Mouse (Mus musculus): ENCODE data around the gene Scarf2.

The Scarf2 gene

GRCm38 (mm10) chr16:17802456-17802838 lies 5.4 kb downstream of the Scarf2 start:
- Histone ChIP-seq H3K4me3 (replicated peaks; ENCODE audit: low read length) (peak overlapping the region; percentile 59), H3K36me3 (ENCODE audit: insufficient read depth, low read length) (no peaks in the 10 kb centered on the region), H3K27me3 (ENCODE audit: insufficient read depth, low read length) (peaks cover 99% of the 10 kb centered on the region), H3K4me1 (replicated peaks; ENCODE audit: low read depth, low read length) (peaks cover 57% of the 10 kb centered on the region), H3K9me3 (ENCODE audit: low read length) (peaks cover 5% of the 10 kb centered on the region; the same call in 1 of the 2 replicates)
- TF ChIP-seq CTCF (conservative IDR thresholded peaks at IDR 0.05; ENCODE audit: low read length): no peak
- no peak for TF ChIP-seq POU5F1 (IDR thresholded peaks at IDR 0.05; ENCODE audit: borderline replicate concordance, low read length)
- TF ChIP-seq NANOG (IDR thresholded peaks at IDR 0.05; ENCODE audit: borderline replicate concordance, low read length): no peak

GRCm38 (mm10) chr16:17802839-17803674 lies 6.0 kb downstream of the Scarf2 start:
- H3K27me3 ChIP-seq (ENCODE audit: insufficient read depth, low read length): peaks cover 98% of the 10 kb centered on the region
- TF ChIP-seq POU5F1 (IDR thresholded peaks at IDR 0.05; ENCODE audit: borderline replicate concordance, low read length) (no peak), NANOG (IDR thresholded peaks at IDR 0.05; ENCODE audit: borderline replicate concordance, low read length) (no peak), CTCF (conservative IDR thresholded peaks at IDR 0.05; ENCODE audit: low read length) (no peak)
- H3K4me1 ChIP-seq (replicated peaks; ENCODE audit: low read depth, low read length): peaks cover 57% of the 10 kb centered on the region
- H3K9me3 ChIP-seq (ENCODE audit: low read length): peaks cover 5% of the 10 kb centered on the region; the same call in 1 of the 2 replicates
- H3K36me3 ChIP-seq (ENCODE audit: insufficient read depth, low read length): no peaks in the 10 kb centered on the region
- H3K4me3 ChIP-seq (replicated peaks; ENCODE audit: low read length): peak overlapping the region; percentile 59

DNA sequence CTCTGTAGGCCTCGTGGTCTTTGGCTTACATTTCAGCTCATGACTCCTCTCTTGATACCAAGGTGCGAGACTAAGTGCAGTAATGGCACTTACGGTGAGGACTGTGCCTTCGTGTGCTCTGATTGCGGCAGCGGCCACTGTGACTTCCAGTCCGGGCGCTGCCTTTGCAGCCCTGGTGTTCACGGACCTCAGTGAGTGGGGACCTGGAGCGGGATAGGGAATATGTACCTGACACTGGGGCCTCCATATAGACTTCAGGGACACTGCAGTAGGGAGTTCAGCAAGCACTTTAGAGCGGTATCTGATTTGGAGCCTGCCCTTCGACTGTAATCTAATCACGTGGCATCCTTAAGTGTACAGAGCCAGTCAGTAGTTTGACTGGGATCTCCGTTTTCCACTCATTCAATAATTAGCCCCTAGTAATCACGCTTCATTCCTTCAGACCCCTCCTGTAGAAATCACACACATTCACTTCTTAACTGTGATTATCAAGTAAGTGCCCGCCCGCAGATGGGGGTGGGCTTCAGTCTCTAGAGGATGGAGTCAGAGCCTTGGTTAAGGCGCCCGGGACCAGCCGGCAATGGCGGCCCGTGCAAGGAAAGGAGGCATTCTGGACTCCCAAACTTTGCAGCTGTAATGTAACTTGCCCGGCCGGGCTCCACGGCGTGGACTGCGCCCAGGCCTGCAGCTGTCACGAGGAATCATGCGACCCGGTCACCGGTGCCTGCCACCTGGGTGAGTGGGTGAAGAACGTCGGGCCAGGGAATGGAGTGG lies 6.8 kb downstream of the Scarf2 start:
- H3K4me3 ChIP-seq (replicated peaks; ENCODE audit: low read length): peak overlapping the region; percentile 74
- TF ChIP-seq POU5F1 (IDR thresholded peaks at IDR 0.05; ENCODE audit: borderline replicate concordance, low read length): no peak
- TF ChIP-seq CTCF (conservative IDR thresholded peaks at IDR 0.05; ENCODE audit: low read length): no peak
- no peak for TF ChIP-seq NANOG (IDR thresholded peaks at IDR 0.05; ENCODE audit: borderline replicate concordance, low read length)

GRCm38 (mm10) chr16:17804449-17804912 lies 7.4 kb downstream of the Scarf2 start:
- H3K4me1 ChIP-seq (replicated peaks; ENCODE audit: low read depth, low read length): peaks cover 52% of the 10 kb centered on the region
- peak overlapping the region; percentile 74 for H3K4me3 ChIP-seq (replicated peaks; ENCODE audit: low read length)
- no peaks in the 10 kb centered on the region; the same call in 1 of the 2 replicates for H3K9me3 ChIP-seq (ENCODE audit: low read length)
- TF ChIP-seq POU5F1 (IDR thresholded peaks at IDR 0.05; ENCODE audit: borderline replicate concordance, low read length) (no peak), CTCF (conservative IDR thresholded peaks at IDR 0.05; ENCODE audit: low read length) (no peak), NANOG (IDR thresholded peaks at IDR 0.05; ENCODE audit: borderline replicate concordance, low read length) (no peak)
- H3K36me3 ChIP-seq (ENCODE audit: insufficient read depth, low read length): no peaks in the 10 kb centered on the region
- peaks cover 98% of the 10 kb centered on the region for H3K27me3 ChIP-seq (ENCODE audit: insufficient read depth, low read length)

More for the DNA sequence above, 6.8 kb downstream of the Scarf2 start:
- Histone ChIP-seq H3K36me3 (ENCODE audit: insufficient read depth, low read length) (no peaks in the 10 kb centered on the region), H3K4me1 (replicated peaks; ENCODE audit: low read depth, low read length) (peaks cover 53% of the 10 kb centered on the region), H3K9me3 (ENCODE audit: low read length) (peaks cover 4% of the 10 kb centered on the region; the same call in 1 of the 2 replicates), H3K27me3 (ENCODE audit: insufficient read depth, low read length) (peaks cover 98% of the 10 kb centered on the region)

- peaks cover 98% of the 10 kb centered on the region for H3K27me3 ChIP-seq (ENCODE audit: insufficient read depth, low read length)
- H3K4me1 ChIP-seq (replicated peaks; ENCODE audit: low read depth, low read length): peaks cover 52% of the 10 kb centered on the region
- TF ChIP-seq NANOG (IDR thresholded peaks at IDR 0.05; ENCODE audit: borderline replicate concordance, low read length): no peak
- TF ChIP-seq POU5F1 (IDR thresholded peaks at IDR 0.05; ENCODE audit: borderline replicate concordance, low read length): no peak
- TF ChIP-seq CTCF (conservative IDR thresholded peaks at IDR 0.05; ENCODE audit: low read length): no peak
- H3K36me3 ChIP-seq (ENCODE audit: insufficient read depth, low read length): no peaks in the 10 kb centered on the region
- H3K4me3 ChIP-seq (replicated peaks; ENCODE audit: low read length): peak overlapping the region; percentile 74
- no peaks in the 10 kb centered on the region; the same call in 1 of the 2 replicates for H3K9me3 ChIP-seq (ENCODE audit: low read length)
These were observed 7.9 kb downstream of the Scarf2 start for GRCm38 (mm10) chr16:17804982-17805381.

DNA sequence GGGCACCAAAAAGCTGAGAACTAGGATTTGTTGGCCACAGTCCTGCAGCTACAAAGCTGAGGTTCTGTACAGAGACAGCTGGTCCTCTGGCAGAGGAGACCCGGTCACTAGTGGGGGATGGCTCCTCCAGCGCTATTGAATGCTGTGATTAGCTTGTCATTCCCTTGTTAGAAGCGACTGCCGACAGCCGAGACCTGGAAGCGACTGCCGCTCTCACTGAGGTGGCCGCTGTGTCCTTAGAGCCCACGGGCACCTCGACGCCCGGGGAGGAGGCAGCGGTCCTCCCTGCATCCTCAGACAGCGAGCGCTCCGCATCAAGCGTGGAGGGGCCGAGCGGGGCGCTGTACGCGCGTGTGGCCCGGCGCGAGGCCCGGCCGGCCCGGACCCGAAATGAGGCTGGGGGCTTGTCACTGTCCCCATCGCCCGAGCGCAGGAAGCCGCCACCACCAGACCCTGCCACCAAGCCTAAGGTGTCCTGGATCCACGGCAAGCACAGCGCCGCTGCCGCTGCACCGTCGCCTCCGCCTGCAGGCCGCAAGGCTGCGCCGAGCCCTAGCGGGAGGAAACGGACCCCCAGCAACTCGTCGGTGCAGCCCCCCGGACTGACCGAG lies 9.6 kb downstream of the Scarf2 start:
- TF ChIP-seq NANOG (IDR thresholded peaks at IDR 0.05; ENCODE audit: borderline replicate concordance, low read length): no peak
- no peak for TF ChIP-seq POU5F1 (IDR thresholded peaks at IDR 0.05; ENCODE audit: borderline replicate concordance, low read length)
- no peak for TF ChIP-seq CTCF (conservative IDR thresholded peaks at IDR 0.05; ENCODE audit: low read length)
- H3K9me3 ChIP-seq (ENCODE audit: low read length): no peaks in the 10 kb centered on the region; the same call in 1 of the 2 replicates
- peaks cover 42% of the 10 kb centered on the region for H3K4me1 ChIP-seq (replicated peaks; ENCODE audit: low read depth, low read length)
- H3K4me3 ChIP-seq (replicated peaks; ENCODE audit: low read length): peak overlapping the region; percentile 79
- no peaks in the 10 kb centered on the region for H3K36me3 ChIP-seq (ENCODE audit: insufficient read depth, low read length)
- peaks cover 96% of the 10 kb centered on the region for H3K27me3 ChIP-seq (ENCODE audit: insufficient read depth, low read length)

DNA sequence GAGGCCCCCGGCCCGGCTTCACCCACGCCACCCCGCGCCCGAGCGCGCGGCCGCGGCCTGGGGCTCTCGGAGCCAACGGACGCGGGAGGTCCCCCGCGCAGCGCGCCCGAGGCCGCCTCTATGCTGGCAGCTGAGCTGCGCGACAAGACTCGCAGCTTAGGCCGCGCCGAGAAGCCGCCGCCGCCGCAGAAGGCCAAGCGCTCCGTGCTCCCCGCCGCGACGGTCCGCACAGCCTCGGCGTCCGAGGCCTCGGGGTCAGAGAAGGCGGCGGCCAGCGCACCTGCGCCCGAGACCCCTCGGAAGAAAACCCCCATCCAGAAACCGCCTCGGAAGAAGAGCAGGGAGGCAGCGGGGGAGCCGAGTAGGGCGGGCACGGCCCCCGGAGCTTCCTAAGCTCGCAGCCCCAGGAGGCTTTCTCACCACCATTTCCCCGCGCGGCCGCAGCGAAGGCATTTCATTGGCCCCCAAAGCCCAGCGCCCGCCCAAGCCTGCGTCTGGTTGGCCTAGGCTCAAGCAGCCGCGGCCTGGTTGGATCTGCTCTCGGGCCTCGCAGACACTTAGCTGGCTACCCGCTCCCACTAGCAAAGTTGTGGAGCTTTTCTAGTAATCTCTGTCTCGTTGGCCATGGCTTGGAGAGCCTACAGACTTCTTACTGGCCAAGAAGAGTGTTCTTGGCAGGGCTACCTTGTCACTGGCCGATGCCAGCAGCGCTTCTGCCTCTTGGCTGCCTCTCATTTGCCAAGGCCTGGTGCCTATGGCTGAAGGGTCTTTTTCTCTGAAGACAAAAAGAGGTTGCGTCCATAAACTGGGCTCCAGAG lies 10.3 kb downstream of the Scarf2 start:
- Histone ChIP-seq H3K36me3 (ENCODE audit: insufficient read depth, low read length) (no peaks in the 10 kb centered on the region), H3K27me3 (ENCODE audit: insufficient read depth, low read length) (peaks cover 91% of the 10 kb centered on the region), H3K4me1 (replicated peaks; ENCODE audit: low read depth, low read length) (peaks cover 36% of the 10 kb centered on the region), H3K4me3 (replicated peaks; ENCODE audit: low read length) (peak overlapping the region; percentile 79), H3K9me3 (ENCODE audit: low read length) (no peaks in the 10 kb centered on the region)
- TF ChIP-seq CTCF (conservative IDR thresholded peaks at IDR 0.05; ENCODE audit: low read length) (no peak), NANOG (IDR thresholded peaks at IDR 0.05; ENCODE audit: borderline replicate concordance, low read length) (no peak), POU5F1 (IDR thresholded peaks at IDR 0.05; ENCODE audit: borderline replicate concordance, low read length) (no peak)
